ENCODE assay signal across 8 mouse cellular contexts in genomic region chr4:84836979-84837378, GRCm38 (mm10). TPM values are rescaled to one million over a fixed set of nuclear protein-coding genes. Genes with fewer than 3 reads are reported as not detected.
DNase-seq lines count a peak whose midpoint lies in the region; ATAC-seq and TF ChIP-seq lines count a peak whose summit lies in the region.
"Had no signal": no experiment of that assay in that cellular context is flagged by ENCODE, and none has a peak within 500 bp of the region (broad histone marks: within the 10 kb centered on the region; RNA-seq: fewer than 3 reads in every experiment).

No protein-coding gene starts in this region.

- H3K27ac ChIP-seq in kidney, embryonic 14.5 days (ENCODE audit: low read depth, low read length): no peak overlapping the region
- H3K27ac ChIP-seq in ES-E14 (ENCODE audit: insufficient read depth, low read depth, low read length, poor library complexity, severe bottlenecking): no peak overlapping the region
- no peak overlapping the region for H3K27ac ChIP-seq in lung, postnatal 0 days (ENCODE audit: low read length)
- H3K27ac ChIP-seq: liver, embryonic 15.5 days had no signal

- H3K36me3 ChIP-seq in kidney, embryonic 14.5 days (ENCODE audit: control insufficient read depth, insufficient read depth, low read length): no peaks in the 10 kb centered on the region
- no peaks in the 10 kb centered on the region for H3K36me3 ChIP-seq in ES-E14 (ENCODE audit: control insufficient read depth, insufficient read depth, low read length, poor library complexity, severe bottlenecking)
- no peaks in the 10 kb centered on the region for H3K36me3 ChIP-seq in lung, postnatal 0 days (ENCODE audit: insufficient read depth, low read length)
- H3K36me3 ChIP-seq: liver, embryonic 15.5 days had no signal

- H3K4me3 ChIP-seq in kidney, embryonic 14.5 days (ENCODE audit: low read length): no peak overlapping the region
- no peak overlapping the region for H3K4me3 ChIP-seq in ES-E14 (ENCODE audit: insufficient read depth in 1 of 2, low read depth in 1 of 2, low read length in 2 of 2, poor library complexity in 1 of 2, severe bottlenecking in 1 of 2)
- H3K4me3 ChIP-seq in lung, postnatal 0 days (ENCODE audit: low read depth, low read length): no peak overlapping the region
- H3K4me3 ChIP-seq: liver, embryonic 15.5 days had no signal

- H3K9ac ChIP-seq in kidney, embryonic 14.5 days (ENCODE audit: low read depth, low read length): no peak overlapping the region
- no peak overlapping the region for H3K9ac ChIP-seq in ES-E14 (ENCODE audit: insufficient read depth, low read depth, low read length, poor library complexity, severe bottlenecking)
- H3K9ac ChIP-seq in lung, postnatal 0 days (replicated peaks; ENCODE audit: low read depth): no peak overlapping the region
- H3K9ac ChIP-seq: liver, embryonic 15.5 days had no signal

- H3K27me3 ChIP-seq in kidney, embryonic 14.5 days (ENCODE audit: control insufficient read depth, insufficient read depth, low read length): no peaks in the 10 kb centered on the region
- H3K27me3 ChIP-seq in lung, postnatal 0 days (replicated peaks; ENCODE audit: insufficient read depth, low read length): no peaks in the 10 kb centered on the region
- H3K27me3 ChIP-seq: liver, embryonic 15.5 days had no signal

- TF ChIP-seq EP300 in lung, postnatal 0 days (IDR thresholded peaks at IDR 0.05): no peak

- in situ Hi-C loops in ES-E14 (cut with MboI; ENCODE audit: low sequenced_read_pairs in 2 of 2, unreplicated experiment in 2 of 2): no loop called here

- WGBS in kidney, embryonic 14.5 days: 42% methylated on average over 5 of the region's 5 CpGs
- WGBS in lung, postnatal 0 days: 45% methylated on average over 5 of the region's 5 CpGs

- no peaks in the 10 kb centered on the region for H3K9me3 ChIP-seq in kidney, embryonic 14.5 days (ENCODE audit: control insufficient read depth, low read length)
- H3K9me3 ChIP-seq in ES-E14 (ENCODE audit: control insufficient read depth, insufficient read depth, low read depth, low read length): no peaks in the 10 kb centered on the region
- H3K9me3 ChIP-seq in lung, postnatal 0 days (ENCODE audit: low read length): no peaks in the 10 kb centered on the region
- H3K9me3 ChIP-seq: liver, embryonic 15.5 days had no signal

- ATAC-seq in kidney, embryonic 14.5 days (ENCODE audit: low FRiP score, low TSS enrichment): no peak
- no peak for ATAC-seq in lung, postnatal 0 days

- no peaks in the 10 kb centered on the region for H3K4me1 ChIP-seq in kidney, embryonic 14.5 days (ENCODE audit: control insufficient read depth, insufficient read depth, low read length)
- no peaks in the 10 kb centered on the region for H3K4me1 ChIP-seq in ES-E14 (ENCODE audit: control insufficient read depth in 2 of 2, insufficient read depth in 2 of 2, low read length in 2 of 2, poor library complexity in 1 of 2)
- no peaks in the 10 kb centered on the region for H3K4me1 ChIP-seq in lung, postnatal 0 days (ENCODE audit: insufficient read depth, low read depth, low read length)
- H3K4me1 ChIP-seq: liver, embryonic 15.5 days had no signal

- no peak overlapping the region for H3K4me2 ChIP-seq in kidney, embryonic 14.5 days (replicated peaks; ENCODE audit: low read depth, low read length)
- H3K4me2 ChIP-seq in lung, postnatal 0 days (replicated peaks; ENCODE audit: low read depth, low read length): no peak overlapping the region
- H3K4me2 ChIP-seq: liver, embryonic 15.5 days had no signal

- TF ChIP-seq CTCF in lung, postnatal 0 days (IDR thresholded peaks at IDR 0.05): peak; percentile 73

- peak; percentile 6 for DNase-seq in kidney, adult 18-20 months
- DNase-seq in A20 (ENCODE audit: low read depth, low spot score): peak; percentile 5
- DNase-seq in ES-E14 (ENCODE audit: low read depth, low spot score): peak; percentile 40
- DNase-seq in embryo, embryonic 10.5 days (ENCODE audit: low spot score): peak; percentile 68
- peak; percentile 31 for DNase-seq in lung, postnatal 0 days (ENCODE audit: low spot score)
- no peak for DNase-seq in spleen, postnatal 4 days (ENCODE audit: low spot score in 2 of 2)

TF ChIP-seq in ES-E14, 5 proteins besides CTCF, POLR2A, EP300 and RAD21:
- TF ChIP-seq ZC3H11A (IDR thresholded peaks at IDR 0.05; ENCODE audit: borderline replicate concordance, low read depth, low read length): peak; percentile 90
- no peak for TF ChIP-seq HCFC1 (IDR thresholded peaks at IDR 0.05; ENCODE audit: borderline replicate concordance, insufficient read depth, low read length)

RNA-seq across cellular contexts. Expression of gene Cntln, which starts 47.1 kb away (rescaled TPM):
- 14.2 and 14.5 TPM in 2 replicates for polyA plus RNA-seq in kidney, embryonic 14.5 days (2014; fragmentation: Nextera tagmentation; extraction: Ambion mirVana)
- 0.69 and 0.80 TPM in 2 replicates for total RNA-seq in ES-E14 (2012; rRNA removed)
- polyA plus RNA-seq in lung, postnatal 0 days (2015; fragmentation: Nextera tagmentation; extraction: Ambion mirVana): 5.8 and 7.2 TPM in 2 replicates

Comparison
In these comparisons a context has a peak if more than half of its experiments do, and no peak if none do; other contexts are left out.
1. DNase-seq: peak in kidney, adult 18-20 months (single experiment), A20 (single experiment), ES-E14 (single experiment), embryo, embryonic 10.5 days (single experiment) and lung, postnatal 0 days (single experiment); none in spleen, postnatal 4 days (0 of 2).